Mouse (Mus musculus) embryonic facial prominence, embryonic 14.5 days (tissue): Measurements from ENCODE around the gene Zfp85. TPM values are rescaled to one million over a fixed set of nuclear protein-coding genes. Genes with fewer than 3 reads are reported as not detected.

Experiments used
- ATAC-seq: fragments of 200-750 bp; cut with Nextera tagmentation; 2 replicates; pipeline ENCODE4 v1.8.0; 2017; ENCODE audit warnings: low read depth, moderate number of reproducible peaks, moderate TSS enrichment
- DNase-seq: peaks from one replicate; pipeline ENCODE4 v3.0.0-alpha.2; 2015; ENCODE audit warnings: low spot score
- H3K27ac ChIP-seq: fragments of 300-500 bp; sonication (generic); replicated peaks from 2 replicates; pipeline ENCODE4 v1.5.1; 2014; ENCODE audit warnings: low read depth, mild to moderate bottlenecking, low read length, moderate library complexity
- H3K27me3 ChIP-seq: fragments of 300-500 bp; sonication (generic); replicated peaks from 2 replicates; pipeline ENCODE4 v1.6.1; 2014; ENCODE audit warnings: low read length; ENCODE audit not compliant: control insufficient read depth, insufficient read depth
- H3K36me3 ChIP-seq: fragments of 300-500 bp; sonication (generic); 2 replicates; pipeline ENCODE4 v1.6.1; 2014; ENCODE audit warnings: low read length, mixed read lengths; ENCODE audit not compliant: control insufficient read depth, insufficient read depth
- H3K4me1 ChIP-seq: fragments of 300-500 bp; sonication (generic); 2 replicates; pipeline ENCODE4 v1.6.1; 2014; ENCODE audit warnings: antibody characterized with exemption, low read length; ENCODE audit not compliant: control insufficient read depth, insufficient read depth
- H3K4me2 ChIP-seq: fragments of 300-500 bp; sonication (generic); 2 replicates; pipeline ENCODE4 v1.6.1; 2014; ENCODE audit warnings: low read depth, mild to moderate bottlenecking, low read length, moderate library complexity, mixed read lengths
- H3K4me3 ChIP-seq: fragments of 300-500 bp; sonication (generic); 2 replicates; pipeline ENCODE4 v1.5.1; 2014; ENCODE audit warnings: low read depth, mild to moderate bottlenecking, low read length
- H3K9ac ChIP-seq: fragments of 300-500 bp; sonication (generic); 2 replicates; pipeline ENCODE4 v1.6.1; 2014; ENCODE audit warnings: low read depth, mild to moderate bottlenecking, low read length, moderate library complexity, mixed read lengths
- H3K9me3 ChIP-seq: fragments of 300-500 bp; sonication (generic); 2 replicates; pipeline ENCODE4 v1.6.1; 2016; ENCODE audit warnings: low read length; ENCODE audit not compliant: control insufficient read depth
- WGBS: fragments of 180-500 bp; shearing (Covaris S2); extraction: QIAGEN DNeasy Blood & Tissue Kit; methylation state at CpG from one replicate; pipeline ENCODE4 v1.1.7; 2014; 5-methylcytosine and 5-hydroxymethylcytosine counted together
- polyA plus RNA-seq: library from polyadenylated mRNA; unstranded; fragments of >200 nt; fragmentation: Nextera tagmentation; extraction: Ambion mirVana; gene quantifications from 2 replicates; pipeline ENCODE4 v1.2.1, GENCODE M21; 2014

Zfp85 gene
- polyA plus RNA-seq, 1 experiment from 2014 or later = 5.3 TPM

DNA sequence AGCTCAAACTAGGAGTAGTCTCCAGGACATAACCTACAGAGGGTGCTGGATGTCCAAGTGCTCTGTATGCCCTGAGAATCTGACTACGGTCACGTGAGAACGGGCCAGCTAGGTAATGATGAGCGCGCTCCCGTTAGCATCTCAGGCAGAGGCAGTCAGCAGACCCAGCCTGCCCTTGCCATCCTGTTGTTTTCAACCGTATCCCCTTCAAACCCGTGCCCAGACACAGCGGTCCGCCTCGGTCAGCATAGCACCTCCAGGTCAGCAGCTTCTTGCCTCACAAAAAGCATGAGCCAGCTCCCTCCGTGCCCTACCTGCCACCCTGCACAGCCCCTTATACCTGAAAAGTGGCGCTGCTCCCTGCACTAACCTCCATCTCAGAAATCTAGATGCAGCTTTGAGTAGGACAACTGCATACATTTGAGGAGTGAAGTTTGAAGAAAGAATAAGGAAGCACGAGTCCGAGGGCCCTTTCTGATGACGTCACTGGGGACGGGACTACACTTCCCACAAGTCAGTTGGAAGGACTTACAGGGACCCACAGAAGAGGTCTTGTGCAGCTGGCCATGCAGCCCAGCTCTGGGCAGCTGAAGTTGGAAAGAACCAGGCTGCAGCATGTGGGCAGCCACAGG, 31.1 kb downstream of the Zfp85 start:
- Histone ChIP-seq H3K9me3 (no peaks in the 10 kb centered on the region), H3K4me1 (peaks cover 8% of the 10 kb centered on the region; the same call in 1 of the 2 replicates), H3K4me2 (peak overlapping the region; percentile 70), H3K36me3 (no peaks in the 10 kb centered on the region), H3K9ac (peak overlapping the region; percentile 73), H3K4me3 (peak overlapping the region; percentile 82), H3K27me3 (no peaks in the 10 kb centered on the region), H3K27ac (peak overlapping the region; percentile 68; the same call in 1 of the 2 replicates)
- DNase-seq (peak; percentile 96), ATAC-seq (peak; percentile 94)
- WGBS = under 1% methylated on average over 17 of the region's 17 CpGs

Other genes with a start within 250 kb of the Zfp85 start
- not detected in 2 replicates for gene Gm26965, start 229.1 kb downstream of the Zfp85 start, polyA plus RNA-seq
- 24.2 and 29.7 TPM in 2 replicates for gene Zfp87, start 229.1 kb downstream of the Zfp85 start, polyA plus RNA-seq
- gene Zfp748, start 201.4 kb downstream of the Zfp85 start, polyA plus RNA-seq = 14.8 and 14.9 TPM in 2 replicates
- 4.8 and 5.1 TPM in 2 replicates for gene Zfp729b, start 145.5 kb downstream of the Zfp85 start, polyA plus RNA-seq
- gene Gm49345, start 117.5 kb downstream of the Zfp85 start, polyA plus RNA-seq = 0.51 TPM in 1 of 2 replicates, not detected in the other
- gene Zfp729a, start 117.4 kb downstream of the Zfp85 start, polyA plus RNA-seq = 3.9 and 4.3 TPM in 2 replicates
- 8.8 and 10.5 TPM in 2 replicates for gene Zfp738, start 68.2 kb downstream of the Zfp85 start, polyA plus RNA-seq
- 3.5 TPM in 2 replicates for gene Zfp65, start 26.1 kb downstream of the Zfp85 start, polyA plus RNA-seq
- gene Zfp493, start 24.5 kb upstream of the Zfp85 start, polyA plus RNA-seq = 1.7 and 2.5 TPM in 2 replicates
- 6.5 TPM in 2 replicates for gene Zfp273, start 58.5 kb upstream of the Zfp85 start, polyA plus RNA-seq
- gene Gm10037, start 75.9 kb upstream of the Zfp85 start, polyA plus RNA-seq = 2.3 and 3.2 TPM in 2 replicates
- not detected in 2 replicates for gene BC048507, start 108.1 kb upstream of the Zfp85 start, polyA plus RNA-seq